1 mouse cellular context compared by ENCODE assay signal in the genomic region with DNA sequence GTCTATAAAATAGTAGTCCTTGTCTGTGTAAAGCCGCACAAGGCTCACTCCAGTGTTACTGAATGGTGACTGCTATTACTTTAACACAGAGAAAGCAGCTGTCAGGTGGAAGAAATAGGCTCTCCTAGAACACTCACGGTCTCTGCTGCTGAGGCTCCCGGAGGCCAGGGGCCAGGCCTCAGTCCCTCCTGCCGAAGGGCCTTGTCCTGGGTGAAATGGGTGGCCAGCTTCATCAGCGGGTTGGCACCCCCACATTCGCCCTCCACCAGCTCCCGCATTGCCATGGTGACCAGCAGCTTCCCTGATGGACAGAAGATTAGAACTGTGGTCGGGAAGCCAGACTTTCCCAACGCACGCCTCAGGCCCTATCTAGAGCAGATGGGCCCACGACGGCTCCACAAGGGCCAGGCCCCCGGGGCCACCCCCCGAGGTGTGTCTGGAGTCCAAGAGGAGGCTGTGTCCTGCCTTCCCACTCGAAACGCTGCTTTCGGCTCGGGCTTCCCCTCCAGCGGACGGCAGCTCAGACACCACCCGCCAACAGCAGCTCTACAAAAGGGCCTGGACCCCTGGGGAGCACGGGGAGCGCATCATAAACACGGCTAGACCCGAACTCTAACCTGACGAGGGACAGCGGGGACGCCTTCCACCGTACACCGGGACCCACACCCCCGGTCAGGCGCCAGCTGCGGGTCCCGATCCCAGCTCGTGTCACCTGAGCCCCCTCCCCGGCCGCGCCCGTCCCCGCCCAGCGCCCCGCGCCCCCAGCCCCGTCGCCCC.
TF ChIP-seq lines count a peak whose summit lies in the region.

No protein-coding gene starts in this region.

TF ChIP-seq in MEL, 35 proteins besides CTCF, POLR2A, EP300 and RAD21 (continued from another document):
- TF ChIP-seq RCOR1 (IDR thresholded peaks at IDR 0.05; ENCODE audit: low read depth, low read length) (0 out of 2 replicates have a peak, but pooled peaks have one; percentile 7), GATA1 (IDR thresholded peaks at IDR 0.05; ENCODE audit: low read depth, low read length) (no peak), USF2 (IDR thresholded peaks at IDR 0.05; ENCODE audit: borderline replicate concordance in 1 of 2, insufficient read depth in 1 of 2, low read depth in 1 of 2, low read length in 2 of 2) (no peak), HCFC1 (IDR thresholded peaks at IDR 0.05; ENCODE audit: low read depth, low read length) (no peak), ELF1 (IDR thresholded peaks at IDR 0.05; ENCODE audit: low read depth, low read length) (0 out of 2 replicates have a peak, but pooled peaks have one; percentile 15), JUND (IDR thresholded peaks at IDR 0.05; ENCODE audit: low read depth, low read length) (no peak), MXI1 (IDR thresholded peaks at IDR 0.05; ENCODE audit: low read depth, low read length) (peak; percentile 76), BHLHE40 (IDR thresholded peaks at IDR 0.05; ENCODE audit: borderline replicate concordance, low read depth, low read length) (no peak), MEF2A (IDR thresholded peaks at IDR 0.05; ENCODE audit: extremely low read depth, insufficient replicate concordance, low read depth, low read length, poor library complexity, severe bottlenecking) (no peak), TAL1 (IDR thresholded peaks at IDR 0.05; ENCODE audit: low read length) (peak; percentile 29; the same call in 1 of the 2 replicates), SMC3 (IDR thresholded peaks at IDR 0.05; ENCODE audit: low read depth, low read length) (no peak), TCF12 (IDR thresholded peaks at IDR 0.05; ENCODE audit: low read depth, low read length) (0 out of 2 replicates have a peak, but pooled peaks have one; percentile 25), UBTF (IDR thresholded peaks at IDR 0.05; ENCODE audit: borderline replicate concordance, insufficient read depth, low read depth, low read length) (0 out of 2 replicates have a peak, but pooled peaks have one; percentile 8), MAFK (IDR thresholded peaks at IDR 0.05; ENCODE audit: borderline replicate concordance, low read depth, low read length) (no peak), ZMIZ1 (IDR thresholded peaks at IDR 0.05; ENCODE audit: low read depth, low read length) (no peak), CHD2 (IDR thresholded peaks at IDR 0.05; ENCODE audit: low read length) (no peak), MYC (IDR thresholded peaks at IDR 0.05; ENCODE audit: low read depth, low read length) (peak; percentile 31; the same call in 1 of the 2 replicates), MAX (IDR thresholded peaks at IDR 0.05; ENCODE audit: low read length) (peak; percentile 28; the same call in 1 of the 2 replicates), GABPA (IDR thresholded peaks at IDR 0.05; ENCODE audit: low read depth, low read length) (no peak), ZC3H11A (IDR thresholded peaks at IDR 0.05; ENCODE audit: low read depth, low read length) (no peak), E2F4 (IDR thresholded peaks at IDR 0.05; ENCODE audit: borderline replicate concordance, low read depth, low read length) (no peak)
